Mouse (Mus musculus): Measurements from ENCODE around the gene Acox1. TPM values are rescaled to one million over a fixed set of nuclear protein-coding genes. Genes with fewer than 3 reads are reported as not detected.
A peak's percentile ranks its signal among the peaks of the same experiment; 100 is the strongest.

The Acox1 gene
- polyA plus RNA-seq, 1 experiment, result 67.9 TPM

DNA sequence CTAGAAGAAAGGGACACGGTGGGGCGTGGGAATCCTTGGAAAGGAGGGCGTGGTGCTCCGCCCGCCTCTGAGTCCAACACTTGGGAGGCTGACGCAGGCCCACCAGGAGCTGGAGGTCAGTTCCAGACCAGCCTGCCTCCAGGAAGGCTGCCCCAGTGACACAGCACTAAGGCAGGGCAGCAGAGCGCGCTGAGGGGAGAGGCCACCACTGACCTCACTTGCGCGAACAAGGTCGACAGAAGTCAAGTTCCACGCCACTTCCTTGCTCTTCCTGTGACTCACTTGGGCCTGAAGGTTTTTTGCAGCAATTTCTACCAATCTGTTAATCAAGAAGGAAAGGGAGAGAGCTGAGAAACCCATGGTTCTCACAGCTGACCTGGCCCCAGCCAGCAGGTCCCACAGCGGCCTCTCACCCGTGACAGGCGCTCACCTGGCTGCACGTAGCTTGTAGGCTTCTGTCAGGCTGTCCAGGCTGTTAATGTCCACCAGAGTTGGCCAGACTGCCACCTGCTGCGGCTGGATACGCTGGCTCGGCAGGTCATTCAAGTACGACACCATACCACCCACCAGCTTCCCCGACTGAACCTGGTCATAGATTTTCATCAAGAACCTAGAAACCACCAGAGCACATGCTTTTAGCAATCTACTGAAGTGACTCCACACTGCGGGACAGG, 23.9 kb downstream of the Acox1 start:
- TF ChIP-seq CTCF (IDR thresholded peaks at IDR 0.05; ENCODE audit: insufficient read depth, low read length) (no peak), POLR2A (IDR thresholded peaks at IDR 0.05; ENCODE audit: borderline replicate concordance, extremely low read depth, low read depth, low read length) (no peak)
- WGBS, result 90% methylated on average over 22 of the region's 22 CpGs
- Histone ChIP-seq H3K4me1 (ENCODE audit: control insufficient read depth, insufficient read depth, low read length) (no peaks in the 10 kb centered on the region), H3K4me3 (replicated peaks; ENCODE audit: extremely low read depth, low read depth, low read length) (no peak overlapping the region)
- DNase-seq, result no peak

DNA sequence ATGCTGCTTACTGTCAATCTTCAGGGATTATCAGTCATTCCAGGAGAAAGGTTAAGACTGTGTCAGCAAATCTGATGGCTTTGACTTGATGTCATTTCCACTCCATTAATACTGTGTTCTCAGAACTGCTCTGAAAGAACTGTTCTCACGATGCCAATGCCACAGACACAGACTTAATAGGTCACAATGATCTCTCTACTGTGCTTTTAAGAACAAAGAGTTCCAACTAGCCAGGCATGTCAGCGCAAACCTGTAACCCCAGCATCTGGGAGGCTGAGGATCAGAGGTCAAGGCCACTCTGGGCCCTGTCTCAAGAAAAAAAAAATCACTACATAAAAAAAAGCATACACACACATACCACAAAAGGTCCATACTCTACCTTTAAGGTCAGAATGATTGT, 26.9 kb downstream of the Acox1 start:
- Histone ChIP-seq H3K4me3 (replicated peaks; ENCODE audit: extremely low read depth, low read depth, low read length) (no peak overlapping the region), H3K4me1 (ENCODE audit: control insufficient read depth, insufficient read depth, low read length) (peaks cover 3% of the 10 kb centered on the region; the same call in 1 of the 2 replicates)
- 85% methylated on average over 2 of the region's 2 CpGs for WGBS
- DNase-seq, result no peak
- no peak for TF ChIP-seq CTCF (IDR thresholded peaks at IDR 0.05; ENCODE audit: insufficient read depth, low read length)
- no peak for TF ChIP-seq POLR2A (IDR thresholded peaks at IDR 0.05; ENCODE audit: borderline replicate concordance, extremely low read depth, low read depth, low read length)

DNA sequence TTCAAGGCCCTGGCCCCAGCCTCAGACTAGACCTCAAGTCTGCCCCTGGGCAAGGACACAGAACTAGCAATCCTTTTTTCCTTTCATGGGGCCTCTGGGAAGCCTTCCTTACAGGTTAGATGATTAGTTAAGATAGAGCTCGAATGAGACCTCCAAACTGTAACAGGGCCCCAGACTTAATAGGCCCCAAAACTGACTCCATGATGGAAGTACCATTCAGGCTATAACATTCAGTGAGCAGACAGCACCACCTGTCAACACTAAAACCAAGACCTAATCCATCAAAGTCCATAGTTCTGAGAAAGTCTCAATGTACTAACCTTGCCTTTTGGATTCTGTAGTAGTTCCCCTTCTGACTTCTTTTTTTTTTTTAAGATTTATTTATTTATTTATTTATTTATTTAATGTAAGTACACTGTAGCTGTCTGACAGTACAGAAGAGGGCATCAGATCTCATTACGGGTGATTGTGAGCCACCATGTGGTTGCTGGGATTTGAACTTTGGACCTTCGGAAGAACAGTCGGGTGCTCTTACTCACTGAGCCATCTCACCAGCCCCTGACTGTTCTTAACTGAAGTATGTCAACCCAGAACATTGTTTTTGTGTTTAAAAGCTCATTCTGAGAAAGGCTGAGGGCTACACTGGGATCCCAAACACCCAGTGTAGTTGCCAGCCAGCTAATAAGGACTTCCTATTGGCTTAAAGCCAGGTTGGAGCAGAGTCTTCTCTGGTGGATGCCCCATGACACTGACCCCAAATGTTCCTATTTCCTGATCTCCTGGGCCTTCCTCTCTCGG, 28.6 kb downstream of the Acox1 start:
- 67% methylated on average over 5 of the region's 5 CpGs for WGBS
- TF ChIP-seq POLR2A (IDR thresholded peaks at IDR 0.05; ENCODE audit: borderline replicate concordance, extremely low read depth, low read depth, low read length), result no peak
- no peak for TF ChIP-seq CTCF (IDR thresholded peaks at IDR 0.05; ENCODE audit: insufficient read depth, low read length)
- no peak overlapping the region for H3K4me3 ChIP-seq (replicated peaks; ENCODE audit: extremely low read depth, low read depth, low read length)
- DNase-seq, result no peak
- H3K4me1 ChIP-seq (ENCODE audit: control insufficient read depth, insufficient read depth, low read length), result peaks cover 3% of the 10 kb centered on the region; the same call in 1 of the 2 replicates

GRCm38 (mm10) chr11:116169214-116169613, 29.6 kb downstream of the Acox1 start:
- 71% methylated on average over 3 of the region's 3 CpGs for WGBS
- no peak for TF ChIP-seq CTCF (IDR thresholded peaks at IDR 0.05; ENCODE audit: insufficient read depth, low read length)
- no peak for TF ChIP-seq POLR2A (IDR thresholded peaks at IDR 0.05; ENCODE audit: borderline replicate concordance, extremely low read depth, low read depth, low read length)
- no peak for DNase-seq
- no peak overlapping the region for H3K4me3 ChIP-seq (replicated peaks; ENCODE audit: extremely low read depth, low read depth, low read length)
- peaks cover 3% of the 10 kb centered on the region; the same call in 1 of the 2 replicates for H3K4me1 ChIP-seq (ENCODE audit: control insufficient read depth, insufficient read depth, low read length)

- peak; percentile 91 for DNase-seq
- Histone ChIP-seq H3K4me3 (replicated peaks; ENCODE audit: extremely low read depth, low read depth, low read length) (peak within 1 kb of the TSS; percentile 87), H3K4me1 (ENCODE audit: control insufficient read depth, insufficient read depth, low read length) (peaks cover 3% of the 10 kb centered on the region; the same call in 1 of the 2 replicates)
- WGBS, result under 1% methylated on average over 40 of the region's 40 CpGs
- no peak for TF ChIP-seq CTCF (IDR thresholded peaks at IDR 0.05; ENCODE audit: insufficient read depth, low read length)
- peak; percentile 92 for TF ChIP-seq POLR2A (IDR thresholded peaks at IDR 0.05; ENCODE audit: borderline replicate concordance, extremely low read depth, low read depth, low read length)
These were observed 30.9 kb downstream of the Acox1 start, which contains the start of gene Fbf1 for GRCm38 (mm10) chr11:116167884-116168439. Gene Fbf1, minus strand, starts transcription at chr11:116168166.

DNA sequence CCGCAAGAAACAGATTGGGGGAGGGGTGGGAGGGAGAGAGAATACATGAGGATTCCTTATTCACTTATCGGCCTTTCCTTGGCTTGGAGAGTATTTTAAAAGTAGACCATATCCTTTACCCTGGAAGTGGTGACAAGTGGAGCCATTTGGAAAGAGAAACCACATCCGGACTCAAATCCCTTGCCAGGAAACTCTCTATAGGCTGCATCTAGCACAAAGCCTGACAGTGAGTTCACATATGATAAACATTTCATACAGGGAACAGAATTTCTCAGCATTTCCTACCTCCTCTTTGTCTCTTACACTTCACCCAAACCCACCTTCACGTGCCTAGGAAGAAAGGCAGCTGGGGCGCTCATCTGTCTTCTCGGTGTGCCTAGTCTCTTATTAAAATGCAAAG, 31.6 kb downstream of the Acox1 start:
- DNase-seq, result no peak
- H3K4me1 ChIP-seq (ENCODE audit: control insufficient read depth, insufficient read depth, low read length), result peaks cover 3% of the 10 kb centered on the region; the same call in 1 of the 2 replicates
- WGBS, result 5% methylated on average over 6 of the region's 6 CpGs
- H3K4me3 ChIP-seq (replicated peaks; ENCODE audit: extremely low read depth, low read depth, low read length), result peak overlapping the region; percentile 87
- no peak for TF ChIP-seq POLR2A (IDR thresholded peaks at IDR 0.05; ENCODE audit: borderline replicate concordance, extremely low read depth, low read depth, low read length)
- TF ChIP-seq CTCF (IDR thresholded peaks at IDR 0.05; ENCODE audit: insufficient read depth, low read length), result no peak

- 43% methylated on average over 9 of the region's 9 CpGs for WGBS
- H3K4me1 ChIP-seq (ENCODE audit: control insufficient read depth, insufficient read depth, low read length), result peaks cover 3% of the 10 kb centered on the region; the same call in 1 of the 2 replicates
- no peak for TF ChIP-seq POLR2A (IDR thresholded peaks at IDR 0.05; ENCODE audit: borderline replicate concordance, extremely low read depth, low read depth, low read length)
- no peak for TF ChIP-seq CTCF (IDR thresholded peaks at IDR 0.05; ENCODE audit: insufficient read depth, low read length)
- H3K4me3 ChIP-seq (replicated peaks; ENCODE audit: extremely low read depth, low read depth, low read length), result no peak overlapping the region
- no peak for DNase-seq
These were observed 35.8 kb downstream of the Acox1 start for GRCm38 (mm10) chr11:116163002-116163401.

DNA sequence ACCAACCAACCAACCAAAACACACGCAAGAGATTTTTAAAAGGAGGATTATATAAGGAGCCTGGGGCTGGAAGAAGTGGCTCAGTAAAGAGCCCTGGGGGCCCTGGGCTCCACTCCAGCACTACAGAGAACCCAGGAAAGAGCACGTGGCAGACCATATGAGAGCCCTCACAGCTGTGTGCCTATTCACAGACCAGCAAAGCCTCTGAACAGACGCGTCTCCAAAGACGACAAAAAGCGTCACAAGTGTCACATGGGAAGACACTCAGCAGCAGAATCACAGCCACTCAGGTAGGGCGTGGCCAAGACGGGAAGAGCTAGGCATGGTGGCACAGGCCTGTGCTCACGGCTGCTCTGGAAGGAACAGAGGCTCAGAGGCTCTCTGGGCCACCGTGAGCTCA, 36.7 kb downstream of the Acox1 start:
- no peak overlapping the region for H3K4me3 ChIP-seq (replicated peaks; ENCODE audit: extremely low read depth, low read depth, low read length)
- no peak for DNase-seq
- no peaks in the 10 kb centered on the region for H3K4me1 ChIP-seq (ENCODE audit: control insufficient read depth, insufficient read depth, low read length)
- TF ChIP-seq POLR2A (IDR thresholded peaks at IDR 0.05; ENCODE audit: borderline replicate concordance, extremely low read depth, low read depth, low read length), result no peak
- TF ChIP-seq CTCF (IDR thresholded peaks at IDR 0.05; ENCODE audit: insufficient read depth, low read length), result no peak
- 72% methylated on average over 10 of the region's 10 CpGs for WGBS

DNA sequence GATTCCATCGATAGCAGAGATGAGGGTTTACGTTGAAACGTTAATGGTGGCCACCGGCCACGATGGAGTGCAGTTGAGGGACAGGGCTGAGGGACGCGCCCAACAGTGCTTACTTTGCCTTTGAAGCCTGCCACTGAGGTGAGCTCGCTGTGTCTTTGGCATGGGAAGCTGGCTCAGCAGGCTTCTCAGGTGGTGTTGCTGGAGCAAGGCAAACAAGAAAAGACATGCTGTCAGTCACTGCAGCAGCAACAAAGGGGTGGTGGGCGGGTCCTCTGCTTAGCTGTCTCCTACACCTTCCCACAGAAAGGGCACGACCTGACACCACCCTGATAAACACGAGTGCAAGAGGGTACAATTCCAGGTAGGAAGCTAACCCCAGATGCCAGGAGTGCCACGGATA, 37.5 kb downstream of the Acox1 start:
- DNase-seq, result no peak
- 63% methylated on average over 12 of the region's 12 CpGs for WGBS
- Histone ChIP-seq H3K4me1 (ENCODE audit: control insufficient read depth, insufficient read depth, low read length) (no peaks in the 10 kb centered on the region), H3K4me3 (replicated peaks; ENCODE audit: extremely low read depth, low read depth, low read length) (no peak overlapping the region)
- TF ChIP-seq POLR2A (IDR thresholded peaks at IDR 0.05; ENCODE audit: borderline replicate concordance, extremely low read depth, low read depth, low read length) (no peak), CTCF (IDR thresholded peaks at IDR 0.05; ENCODE audit: insufficient read depth, low read length) (no peak)
